ENCODE assay signal across 23 mouse cellular contexts in the genomic region with DNA sequence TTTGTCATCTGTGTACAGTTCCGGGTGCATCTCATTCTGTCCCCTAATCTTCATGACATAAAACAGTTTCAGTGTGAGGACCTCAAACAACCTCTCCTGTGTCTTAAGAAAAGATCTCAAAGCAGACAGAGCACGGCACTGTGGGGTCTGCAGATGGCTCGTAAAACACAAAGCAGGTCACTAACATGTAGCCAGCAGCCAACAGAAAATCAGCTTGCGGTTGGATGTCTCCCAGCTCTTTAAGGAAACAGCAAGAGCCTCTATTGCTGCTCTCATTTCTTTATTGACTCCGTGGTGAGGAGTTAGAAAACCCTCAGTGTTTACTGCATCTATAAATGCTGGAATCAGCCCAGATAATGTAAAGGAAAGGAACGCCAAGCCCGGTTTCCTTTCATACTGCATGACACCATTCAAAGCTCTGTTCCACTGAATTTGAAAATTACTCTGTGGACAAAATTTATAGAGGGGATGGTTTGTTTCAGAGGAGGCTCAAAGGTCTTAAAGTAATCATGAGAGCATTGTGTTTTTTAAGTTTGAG.
DNase-seq lines count a peak whose midpoint lies in the region; ATAC-seq lines count a peak whose summit lies in the region.
"Had no signal": no experiment of that assay in that cellular context is flagged by ENCODE, and none has a peak within 500 bp of the region (broad histone marks: within the 10 kb centered on the region; RNA-seq: fewer than 3 reads in every experiment).

No protein-coding gene starts in this region.

- H3K9ac ChIP-seq in hindbrain, embryonic 13.5 days: no peak overlapping the region
- H3K9ac ChIP-seq in hindbrain, embryonic 12.5 days: no peak overlapping the region
- H3K9ac ChIP-seq in limb, embryonic 13.5 days: no peak overlapping the region
- no peak overlapping the region for H3K9ac ChIP-seq in embryonic facial prominence, embryonic 14.5 days (ENCODE audit: low read depth, low read length)
- no peak overlapping the region for H3K9ac ChIP-seq in limb, embryonic 15.5 days
- no peak overlapping the region for H3K9ac ChIP-seq in forebrain, embryonic 15.5 days (replicated peaks)
- H3K9ac ChIP-seq: forebrain, embryonic 12.5 days; intestine, embryonic 15.5 days; neural tube, embryonic 12.5 days had no signal

- no peak overlapping the region for H3K4me2 ChIP-seq in hindbrain, embryonic 13.5 days
- H3K4me2 ChIP-seq in hindbrain, embryonic 12.5 days (replicated peaks): no peak overlapping the region
- H3K4me2 ChIP-seq in limb, embryonic 13.5 days (replicated peaks): no peak overlapping the region
- no peak overlapping the region for H3K4me2 ChIP-seq in embryonic facial prominence, embryonic 14.5 days (ENCODE audit: low read depth, low read length)
- no peak overlapping the region for H3K4me2 ChIP-seq in limb, embryonic 15.5 days
- H3K4me2 ChIP-seq in forebrain, embryonic 15.5 days (replicated peaks): no peak overlapping the region
- H3K4me2 ChIP-seq: forebrain, embryonic 12.5 days; intestine, embryonic 15.5 days; neural tube, embryonic 12.5 days had no signal

- peak overlapping the region; percentile 40; the same call in 1 of the 2 replicates for H3K27ac ChIP-seq in hindbrain, embryonic 13.5 days
- H3K27ac ChIP-seq in hindbrain, embryonic 12.5 days: no peak overlapping the region
- H3K27ac ChIP-seq in limb, embryonic 13.5 days: 0 out of 2 replicates have a peak overlapping the region, but pooled peaks have one; percentile 44
- H3K27ac ChIP-seq in limb, embryonic 10.5 days: no peak overlapping the region
- H3K27ac ChIP-seq in embryonic facial prominence, embryonic 14.5 days (replicated peaks; ENCODE audit: low read depth, low read length): no peak overlapping the region
- H3K27ac ChIP-seq in limb, embryonic 15.5 days: no peak overlapping the region
- no peak overlapping the region for H3K27ac ChIP-seq in forebrain, embryonic 15.5 days (replicated peaks)
- H3K27ac ChIP-seq: forebrain, embryonic 12.5 days; heart, embryonic 10.5 days; intestine, embryonic 15.5 days; midbrain, embryonic 10.5 days; neural tube, embryonic 12.5 days had no signal

- WGBS in hindbrain, embryonic 13.5 days: 72% methylated on average over 7 of the region's 7 CpGs
- WGBS in hindbrain, embryonic 12.5 days: 80% methylated on average over 7 of the region's 7 CpGs
- 21% methylated on average over 7 of the region's 7 CpGs for WGBS in limb, embryonic 13.5 days
- 58% methylated on average over 7 of the region's 7 CpGs for WGBS in limb, embryonic 10.5 days
- WGBS in embryonic facial prominence, embryonic 14.5 days: 60% methylated on average over 7 of the region's 7 CpGs
- WGBS in limb, embryonic 15.5 days: 26% methylated on average over 7 of the region's 7 CpGs
- WGBS in forebrain, embryonic 15.5 days: 66% methylated on average over 7 of the region's 7 CpGs

- H3K4me1 ChIP-seq in hindbrain, embryonic 13.5 days (replicated peaks): no peaks in the 10 kb centered on the region
- H3K4me1 ChIP-seq in hindbrain, embryonic 12.5 days: no peaks in the 10 kb centered on the region; the same call in 1 of the 2 replicates
- peaks cover 14% of the 10 kb centered on the region for H3K4me1 ChIP-seq in limb, embryonic 13.5 days
- peaks cover 26% of the 10 kb centered on the region for H3K4me1 ChIP-seq in limb, embryonic 10.5 days
- H3K4me1 ChIP-seq in embryonic facial prominence, embryonic 14.5 days (ENCODE audit: control insufficient read depth, insufficient read depth, low read length): no peaks in the 10 kb centered on the region
- H3K4me1 ChIP-seq in limb, embryonic 15.5 days: peaks cover 6% of the 10 kb centered on the region; the same call in 1 of the 2 replicates
- H3K4me1 ChIP-seq in forebrain, embryonic 15.5 days: peaks cover 2% of the 10 kb centered on the region; the same call in 1 of the 2 replicates
- H3K4me1 ChIP-seq: forebrain, embryonic 12.5 days; intestine, embryonic 15.5 days; midbrain, embryonic 10.5 days; neural tube, embryonic 12.5 days had no signal

- DNase-seq in limb, embryonic 10.5 days (ENCODE audit: low spot score): no peak
- DNase-seq in embryonic facial prominence, embryonic 14.5 days (ENCODE audit: low spot score): peak; percentile 64
- DNase-seq: adrenal gland, postnatal 36 days; B cell, adult 2 months; kidney, adult 9 months; kidney, postnatal 36 days; layer of hippocampus, postnatal 36 days; thymus, adult 18-20 months; thymus, postnatal 36 days had no signal

- H3K36me3 ChIP-seq in hindbrain, embryonic 13.5 days: no peaks in the 10 kb centered on the region
- no peaks in the 10 kb centered on the region for H3K36me3 ChIP-seq in hindbrain, embryonic 12.5 days
- no peaks in the 10 kb centered on the region for H3K36me3 ChIP-seq in limb, embryonic 13.5 days
- H3K36me3 ChIP-seq in limb, embryonic 10.5 days: no peaks in the 10 kb centered on the region
- H3K36me3 ChIP-seq in embryonic facial prominence, embryonic 14.5 days (ENCODE audit: control insufficient read depth, insufficient read depth, low read length): no peaks in the 10 kb centered on the region
- H3K36me3 ChIP-seq in limb, embryonic 15.5 days: no peaks in the 10 kb centered on the region
- H3K36me3 ChIP-seq in forebrain, embryonic 15.5 days: no peaks in the 10 kb centered on the region
- H3K36me3 ChIP-seq: forebrain, embryonic 12.5 days; G1E; heart, embryonic 10.5 days; intestine, embryonic 15.5 days; midbrain, embryonic 10.5 days; neural tube, embryonic 12.5 days had no signal

- no peaks in the 10 kb centered on the region for H3K27me3 ChIP-seq in hindbrain, embryonic 13.5 days
- no peaks in the 10 kb centered on the region for H3K27me3 ChIP-seq in hindbrain, embryonic 12.5 days
- H3K27me3 ChIP-seq in limb, embryonic 13.5 days: no peaks in the 10 kb centered on the region
- H3K27me3 ChIP-seq in limb, embryonic 10.5 days (ENCODE audit: low read depth, poor library complexity, severe bottlenecking): no peaks in the 10 kb centered on the region
- H3K27me3 ChIP-seq in embryonic facial prominence, embryonic 14.5 days (replicated peaks; ENCODE audit: control insufficient read depth, insufficient read depth, low read length): no peaks in the 10 kb centered on the region
- no peaks in the 10 kb centered on the region for H3K27me3 ChIP-seq in limb, embryonic 15.5 days
- no peaks in the 10 kb centered on the region for H3K27me3 ChIP-seq in forebrain, embryonic 15.5 days
- H3K27me3 ChIP-seq: CH12.LX; forebrain, embryonic 12.5 days; intestine, embryonic 15.5 days; neural tube, embryonic 12.5 days had no signal

- no peak for ATAC-seq in hindbrain, embryonic 13.5 days (ENCODE audit: low FRiP score)
- no peak for ATAC-seq in hindbrain, embryonic 12.5 days (ENCODE audit: low FRiP score)
- peak; percentile 86 for ATAC-seq in limb, embryonic 13.5 days (ENCODE audit: low FRiP score, low read depth)
- ATAC-seq in embryonic facial prominence, embryonic 14.5 days (ENCODE audit: low read depth): no peak; the same call in 1 of the 2 replicates
- 0 out of 2 replicates have a peak, but pooled peaks have one; percentile 58 for ATAC-seq in limb, embryonic 15.5 days (ENCODE audit: insufficient number of reproducible peaks, low FRiP score, low TSS enrichment, low read depth)
- ATAC-seq in forebrain, embryonic 15.5 days (replicated peaks): no peak
- ATAC-seq: intestine, embryonic 15.5 days; lung, postnatal 0 days; Patski had no signal

- H3K9me3 ChIP-seq in hindbrain, embryonic 13.5 days: no peaks in the 10 kb centered on the region
- no peaks in the 10 kb centered on the region for H3K9me3 ChIP-seq in hindbrain, embryonic 12.5 days (replicated peaks)
- H3K9me3 ChIP-seq in limb, embryonic 13.5 days: no peaks in the 10 kb centered on the region
- H3K9me3 ChIP-seq in limb, embryonic 10.5 days (replicated peaks): no peaks in the 10 kb centered on the region
- H3K9me3 ChIP-seq in embryonic facial prominence, embryonic 14.5 days (ENCODE audit: control insufficient read depth, low read length): peaks cover 5% of the 10 kb centered on the region
- no peaks in the 10 kb centered on the region for H3K9me3 ChIP-seq in limb, embryonic 15.5 days
- no peaks in the 10 kb centered on the region for H3K9me3 ChIP-seq in forebrain, embryonic 15.5 days
- H3K9me3 ChIP-seq: intestine, embryonic 15.5 days; midbrain, embryonic 10.5 days; neural tube, embryonic 12.5 days had no signal

- no peak overlapping the region for H3K4me3 ChIP-seq in hindbrain, embryonic 13.5 days
- no peak overlapping the region for H3K4me3 ChIP-seq in hindbrain, embryonic 12.5 days
- no peak overlapping the region for H3K4me3 ChIP-seq in limb, embryonic 13.5 days
- no peak overlapping the region for H3K4me3 ChIP-seq in limb, embryonic 10.5 days
- no peak overlapping the region for H3K4me3 ChIP-seq in embryonic facial prominence, embryonic 14.5 days (ENCODE audit: low read depth, low read length)
- H3K4me3 ChIP-seq in limb, embryonic 15.5 days: no peak overlapping the region
- H3K4me3 ChIP-seq in forebrain, embryonic 15.5 days: no peak overlapping the region
- H3K4me3 ChIP-seq: forebrain, embryonic 12.5 days; heart, embryonic 10.5 days; intestine, embryonic 15.5 days; midbrain, embryonic 10.5 days; neural tube, embryonic 12.5 days had no signal

Comparison
In these comparisons a context has a peak if more than half of its experiments do, and no peak if none do; other contexts are left out.
1. H3K27ac ChIP-seq: peak in hindbrain, embryonic 13.5 days (single experiment) and limb, embryonic 13.5 days (single experiment); none in hindbrain, embryonic 12.5 days (single experiment), limb, embryonic 10.5 days (single experiment), embryonic facial prominence, embryonic 14.5 days (single experiment), limb, embryonic 15.5 days (single experiment) and forebrain, embryonic 15.5 days (single experiment).
2. ATAC-seq: peak in limb, embryonic 13.5 days (single experiment) and limb, embryonic 15.5 days (single experiment); none in hindbrain, embryonic 13.5 days (single experiment), hindbrain, embryonic 12.5 days (single experiment), embryonic facial prominence, embryonic 14.5 days (single experiment) and forebrain, embryonic 15.5 days (single experiment).